Mouse (Mus musculus) kidney, embryonic 14.5 days (tissue): ENCODE data around the gene Gjc1. TPM values are rescaled to one million over a fixed set of nuclear protein-coding genes. Genes with fewer than 3 reads are reported as not detected.

Experiments
- ATAC-seq: fragments of 200-750 bp; cut with Nextera tagmentation; 2 replicates; pipeline ENCODE4 v1.8.0; 2017; ENCODE audit warnings: moderate number of reproducible peaks, mild to moderate bottlenecking, moderate TSS enrichment, moderate library complexity; ENCODE audit not compliant: low FRiP score, low TSS enrichment
- H3K27ac ChIP-seq: fragments of 300-500 bp; sonication (generic); 2 replicates; pipeline ENCODE4 v1.5.1; 2014; ENCODE audit warnings: low read depth, mild to moderate bottlenecking, low read length, moderate library complexity, mixed read lengths
- H3K27me3 ChIP-seq: fragments of 300-500 bp; sonication (generic); 2 replicates; pipeline ENCODE4 v1.6.1; 2014; ENCODE audit warnings: mild to moderate bottlenecking, low read length; ENCODE audit not compliant: control insufficient read depth, insufficient read depth
- H3K36me3 ChIP-seq: fragments of 300-500 bp; sonication (generic); 2 replicates; pipeline ENCODE4 v1.6.1; 2014; ENCODE audit warnings: low read length, mixed read lengths; ENCODE audit not compliant: control insufficient read depth, insufficient read depth
- H3K4me1 ChIP-seq: fragments of 300-500 bp; sonication (generic); 2 replicates; pipeline ENCODE4 v1.6.1; 2014; ENCODE audit warnings: low read length, mixed read lengths; ENCODE audit not compliant: control insufficient read depth, insufficient read depth
- H3K4me2 ChIP-seq: fragments of 300-500 bp; sonication (generic); replicated peaks from 2 replicates; pipeline ENCODE4 v1.6.1; 2014; ENCODE audit warnings: low read depth, mild to moderate bottlenecking, low read length
- H3K4me3 ChIP-seq: fragments of 300-500 bp; sonication (generic); 2 replicates; pipeline ENCODE4 v1.5.1; 2014; ENCODE audit warnings: mild to moderate bottlenecking, low read length
- H3K9ac ChIP-seq: fragments of 300-500 bp; sonication (generic); 2 replicates; pipeline ENCODE4 v1.6.1; 2014; ENCODE audit warnings: low read depth, mild to moderate bottlenecking, low read length, moderate library complexity
- H3K9me3 ChIP-seq: fragments of 300-500 bp; sonication (generic); 2 replicates; pipeline ENCODE4 v1.6.1; 2016; ENCODE audit warnings: low read length; ENCODE audit not compliant: control insufficient read depth
- WGBS: fragments of 180-500 bp; shearing (Covaris S2); extraction: QIAGEN DNeasy Blood & Tissue Kit; methylation state at CpG from one replicate; pipeline ENCODE4 v1.1.7; 2014; 5-methylcytosine and 5-hydroxymethylcytosine counted together
- polyA plus RNA-seq: library from polyadenylated mRNA; unstranded; fragments of >200 nt; fragmentation: Nextera tagmentation; extraction: Ambion mirVana; gene quantifications from 2 replicates; pipeline ENCODE4 v1.2.1, GENCODE M21; 2014

Gene Gjc1
- polyA plus RNA-seq, 1 experiment from 2014 or later, result 63.0 TPM

DNA sequence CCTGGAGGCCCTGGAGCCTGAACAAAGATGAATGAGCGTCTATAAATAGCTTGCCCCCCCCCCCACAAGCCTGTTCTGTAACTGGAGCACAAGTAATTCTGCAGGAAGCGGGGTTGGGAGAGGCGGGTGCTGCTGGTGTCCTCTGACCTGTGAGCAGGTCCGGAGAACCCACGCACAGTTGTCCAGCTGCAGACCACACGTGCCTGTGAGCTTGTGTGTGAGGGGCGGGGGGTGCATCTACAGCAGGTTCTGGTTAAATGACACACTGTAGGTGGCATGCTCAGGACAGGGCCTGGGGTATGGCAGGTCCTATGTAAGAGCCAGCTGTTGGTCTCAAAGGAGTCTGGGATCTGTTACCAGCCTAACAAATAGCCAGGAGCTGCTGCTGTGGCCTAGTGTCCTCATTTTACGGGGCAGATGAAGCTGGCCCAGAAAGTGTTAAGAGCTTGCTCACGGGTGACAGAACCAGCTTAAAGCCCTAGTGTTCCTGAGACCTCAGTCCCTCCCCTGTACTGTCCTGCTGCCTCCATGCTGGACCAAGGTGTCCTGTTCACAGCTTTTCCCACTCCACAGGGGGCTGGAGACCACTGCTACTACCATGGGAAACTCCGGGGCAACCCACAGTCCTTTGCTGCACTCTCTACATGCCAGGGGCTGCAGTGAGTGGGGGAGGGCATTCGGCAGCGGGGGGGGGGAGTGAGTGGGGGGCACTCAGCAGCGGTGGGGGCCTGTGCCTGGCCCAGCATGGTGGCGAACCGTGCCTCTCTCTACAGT, 48.7 kb downstream of the Gjc1 start:
- Histone ChIP-seq H3K4me2 (no peak overlapping the region), H3K9ac (0 out of 2 replicates have a peak overlapping the region, but pooled peaks have one; percentile 7), H3K9me3 (no peaks in the 10 kb centered on the region), H3K36me3 (no peaks in the 10 kb centered on the region), H3K4me3 (no peak overlapping the region), H3K27ac (peak overlapping the region; percentile 47; the same call in 1 of the 2 replicates), H3K27me3 (no peaks in the 10 kb centered on the region; the same call in 1 of the 2 replicates), H3K4me1 (peaks cover 31% of the 10 kb centered on the region)
- WGBS, result 31% methylated on average over 15 of the region's 15 CpGs
- no peak; the same call in 1 of the 2 replicates for ATAC-seq

DNA sequence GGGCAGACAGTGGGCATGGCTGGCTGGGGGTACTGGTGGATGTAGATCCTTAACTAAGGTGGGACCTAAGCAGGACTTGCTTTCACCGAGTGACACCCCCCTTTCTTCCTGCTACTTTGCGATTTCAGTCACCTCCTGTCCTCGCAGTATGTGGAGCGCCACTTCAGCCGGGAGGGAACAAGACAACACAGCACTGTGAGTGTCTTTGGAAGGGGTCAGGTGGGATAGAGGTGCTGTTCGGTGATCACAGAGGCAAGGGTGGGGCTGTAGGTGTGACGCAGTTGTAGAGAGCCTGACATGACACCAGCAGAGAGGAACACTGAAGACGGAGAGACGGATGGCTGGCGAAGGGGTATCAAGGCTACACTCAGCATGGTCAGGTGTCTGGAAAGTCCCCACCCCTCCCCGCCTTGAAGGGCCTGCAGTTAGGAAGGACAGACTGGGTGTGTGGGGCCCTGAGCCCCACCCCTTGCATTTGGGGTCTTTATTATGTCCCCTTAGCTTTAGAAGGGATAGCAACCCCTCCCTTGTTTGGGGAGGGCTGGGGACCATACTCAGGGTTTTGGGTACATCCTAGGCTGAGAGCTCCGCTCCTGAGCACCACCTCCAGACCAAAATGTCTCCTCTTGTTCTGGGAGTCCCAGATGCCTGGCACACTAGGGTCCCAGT, 49.4 kb downstream of the Gjc1 start:
- ATAC-seq, result no peak
- Histone ChIP-seq H3K27me3 (no peaks in the 10 kb centered on the region; the same call in 1 of the 2 replicates), H3K9ac (no peak overlapping the region), H3K4me3 (no peak overlapping the region), H3K4me2 (no peak overlapping the region), H3K27ac (no peak overlapping the region), H3K36me3 (no peaks in the 10 kb centered on the region), H3K4me1 (peaks cover 24% of the 10 kb centered on the region), H3K9me3 (no peaks in the 10 kb centered on the region)
- 78% methylated on average over 12 of the region's 12 CpGs for WGBS

DNA sequence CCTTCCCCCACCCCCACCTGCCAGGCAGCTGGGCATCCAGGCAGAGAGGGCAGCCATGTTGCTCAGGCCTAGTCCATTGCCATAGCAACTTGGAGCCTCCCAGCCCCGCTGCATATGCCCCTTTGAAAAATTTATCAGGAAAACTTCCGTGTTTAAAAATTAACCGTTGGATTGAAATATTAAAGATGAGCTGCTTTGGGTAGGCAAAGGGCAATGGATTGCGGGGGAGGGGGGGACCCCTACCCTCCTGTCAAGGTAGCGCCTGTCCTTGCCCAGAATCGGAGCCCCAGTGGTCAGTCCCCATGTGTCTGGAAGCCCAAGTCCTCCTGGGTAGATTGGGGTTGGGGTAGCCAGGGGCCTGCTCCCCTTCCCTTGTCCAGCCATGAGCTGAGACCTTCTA, 50.4 kb downstream of the Gjc1 start:
- H3K9ac ChIP-seq, result no peak overlapping the region
- H3K9me3 ChIP-seq, result no peaks in the 10 kb centered on the region
- H3K4me2 ChIP-seq, result no peak overlapping the region
- peaks cover 21% of the 10 kb centered on the region for H3K4me1 ChIP-seq
- H3K27me3 ChIP-seq, result no peaks in the 10 kb centered on the region; the same call in 1 of the 2 replicates
- 80% methylated on average over 6 of the region's 6 CpGs for WGBS
- no peak overlapping the region for H3K4me3 ChIP-seq
- no peak overlapping the region for H3K27ac ChIP-seq
- H3K36me3 ChIP-seq, result no peaks in the 10 kb centered on the region
- no peak for ATAC-seq

DNA sequence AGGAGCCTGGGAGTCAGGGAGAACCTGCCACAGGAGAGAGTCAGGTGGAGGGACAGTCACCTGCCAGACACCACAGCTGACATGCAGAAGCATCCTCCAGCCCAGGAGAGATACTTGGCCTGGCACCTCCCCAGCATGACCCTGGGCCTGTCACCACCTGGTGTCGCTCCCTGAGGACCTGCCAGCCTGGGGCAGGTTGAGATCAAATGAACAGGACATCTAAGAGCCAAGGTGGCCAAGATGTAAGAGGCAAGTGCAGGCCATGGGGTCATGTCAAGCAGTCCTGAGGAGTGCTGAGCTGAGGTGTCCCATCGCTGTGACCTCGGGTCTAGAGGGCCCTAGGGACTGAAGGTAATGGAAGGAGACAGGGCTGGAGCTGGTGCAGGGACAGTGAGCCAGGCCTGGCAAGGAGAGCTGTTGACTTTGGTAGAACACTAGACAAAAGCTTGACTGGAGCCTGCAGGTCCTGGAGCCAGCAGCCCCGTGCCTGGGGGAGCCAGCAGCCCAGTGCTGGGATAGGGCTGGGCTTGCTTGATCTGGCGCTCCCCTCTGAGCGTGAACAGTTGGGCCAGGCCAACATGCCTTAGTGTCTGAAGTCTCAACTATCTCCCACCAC, 52.3 kb downstream of the Gjc1 start:
- Histone ChIP-seq H3K4me1 (peaks cover 28% of the 10 kb centered on the region), H3K36me3 (no peaks in the 10 kb centered on the region), H3K9me3 (no peaks in the 10 kb centered on the region), H3K27me3 (peaks cover 6% of the 10 kb centered on the region; the same call in 1 of the 2 replicates), H3K4me2 (no peak overlapping the region), H3K9ac (no peak overlapping the region), H3K27ac (no peak overlapping the region), H3K4me3 (no peak overlapping the region)
- 68% methylated on average over 6 of the region's 6 CpGs for WGBS
- ATAC-seq, result no peak

DNA sequence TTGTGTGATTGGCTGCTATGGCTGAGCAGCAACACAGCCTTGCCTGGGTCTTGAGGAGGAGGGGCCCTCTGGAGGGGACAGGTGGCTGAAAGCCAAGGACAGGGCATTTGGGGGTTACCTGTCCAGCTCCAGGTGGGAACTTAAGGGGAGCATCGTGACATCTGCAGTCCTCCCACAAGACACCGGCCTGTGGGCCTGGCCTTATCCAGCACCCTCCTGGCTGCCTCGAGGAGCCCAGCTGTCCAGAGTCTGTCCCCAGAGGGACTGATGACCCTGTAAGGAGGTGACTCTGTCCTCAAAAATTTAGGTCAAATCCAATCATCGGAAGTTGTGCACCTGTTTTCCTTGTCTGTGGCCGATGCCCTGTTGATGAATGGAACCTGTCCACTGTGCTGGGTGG, 54.1 kb downstream of the Gjc1 start:
- no peaks in the 10 kb centered on the region for H3K9me3 ChIP-seq
- H3K27ac ChIP-seq, result no peak overlapping the region
- peaks cover 19% of the 10 kb centered on the region for H3K4me1 ChIP-seq
- no peak overlapping the region for H3K9ac ChIP-seq
- 80% methylated on average over 5 of the region's 5 CpGs for WGBS
- no peak for ATAC-seq
- no peaks in the 10 kb centered on the region for H3K36me3 ChIP-seq
- no peak overlapping the region for H3K4me2 ChIP-seq
- H3K4me3 ChIP-seq, result no peak overlapping the region
- H3K27me3 ChIP-seq, result peaks cover 7% of the 10 kb centered on the region; the same call in 1 of the 2 replicates

DNA sequence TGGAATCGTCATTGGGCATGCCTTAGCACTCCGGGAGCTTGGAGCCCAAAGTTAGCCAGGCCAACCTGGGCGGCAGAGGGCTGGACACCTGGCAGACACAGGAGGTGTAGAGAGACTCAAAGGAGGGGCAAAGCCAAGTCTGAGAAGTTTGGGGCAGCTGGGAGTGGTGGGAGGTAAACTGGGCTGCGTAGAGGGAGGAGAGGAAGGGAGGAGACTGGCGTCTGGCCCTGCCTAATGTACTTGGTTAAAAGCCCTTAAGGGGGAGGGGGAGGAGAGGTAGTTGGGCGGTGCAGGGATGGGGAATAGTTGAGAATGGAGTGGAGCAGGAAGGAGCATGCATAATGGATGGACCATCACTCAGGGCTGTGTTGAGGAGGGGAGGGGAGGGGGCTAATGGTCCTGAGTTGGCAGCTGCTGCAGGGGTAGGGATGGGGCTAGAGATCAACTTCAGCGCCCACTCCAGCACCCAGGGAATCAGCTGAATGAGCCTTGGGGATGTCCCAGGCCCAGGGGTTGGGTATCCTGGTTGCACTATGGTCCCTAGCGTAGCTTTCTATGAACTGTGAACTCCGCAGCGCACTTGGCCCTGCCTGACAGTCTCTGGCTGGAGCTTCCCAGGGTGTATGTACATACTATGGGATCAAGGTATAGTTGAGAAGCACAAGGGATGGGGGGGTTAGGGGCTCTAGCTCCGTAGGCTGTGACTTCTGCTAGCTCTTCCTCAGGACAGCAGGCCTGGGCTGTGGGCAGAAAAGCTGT, 56.3 kb downstream of the Gjc1 start:
- no peak overlapping the region for H3K4me2 ChIP-seq
- no peak overlapping the region for H3K4me3 ChIP-seq
- no peak overlapping the region for H3K27ac ChIP-seq
- peaks cover 13% of the 10 kb centered on the region for H3K4me1 ChIP-seq
- no peak overlapping the region for H3K9ac ChIP-seq
- no peaks in the 10 kb centered on the region for H3K9me3 ChIP-seq
- no peak for ATAC-seq
- 55% methylated on average over 11 of the region's 11 CpGs for WGBS
- H3K36me3 ChIP-seq, result no peaks in the 10 kb centered on the region
- H3K27me3 ChIP-seq, result peaks cover 15% of the 10 kb centered on the region

DNA sequence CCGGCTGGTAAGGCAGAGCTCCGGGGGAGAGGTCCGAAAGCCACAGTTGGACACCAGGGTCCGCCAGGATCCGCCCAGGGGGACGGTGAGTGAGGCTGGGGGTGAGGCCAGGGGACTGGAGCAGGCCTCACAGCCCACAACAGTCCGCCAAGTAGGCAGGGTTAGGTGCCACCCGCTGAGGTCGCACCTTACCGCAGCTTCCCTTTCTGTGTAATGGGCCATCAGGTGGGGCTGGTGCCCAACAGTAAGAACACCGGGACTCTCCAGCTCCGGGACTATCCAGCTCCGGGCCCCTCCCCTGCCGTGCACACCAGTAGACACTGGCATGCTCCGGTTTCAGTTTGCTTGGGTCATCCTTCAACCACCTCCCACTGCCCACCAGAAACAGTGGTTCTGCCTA, 57.3 kb downstream of the Gjc1 start:
- ATAC-seq, result peak; percentile 24
- WGBS, result 9% methylated on average over 15 of the region's 15 CpGs
- H3K4me1 ChIP-seq, result peaks cover 13% of the 10 kb centered on the region
- no peaks in the 10 kb centered on the region for H3K9me3 ChIP-seq
- H3K27me3 ChIP-seq, result peaks cover 15% of the 10 kb centered on the region
- H3K36me3 ChIP-seq, result no peaks in the 10 kb centered on the region
- peak overlapping the region; percentile 65; the same call in 1 of the 2 replicates for H3K9ac ChIP-seq
- H3K27ac ChIP-seq, result no peak overlapping the region
- H3K4me2 ChIP-seq, result peak overlapping the region; percentile 99
- H3K4me3 ChIP-seq, result peak overlapping the region; percentile 60

DNA sequence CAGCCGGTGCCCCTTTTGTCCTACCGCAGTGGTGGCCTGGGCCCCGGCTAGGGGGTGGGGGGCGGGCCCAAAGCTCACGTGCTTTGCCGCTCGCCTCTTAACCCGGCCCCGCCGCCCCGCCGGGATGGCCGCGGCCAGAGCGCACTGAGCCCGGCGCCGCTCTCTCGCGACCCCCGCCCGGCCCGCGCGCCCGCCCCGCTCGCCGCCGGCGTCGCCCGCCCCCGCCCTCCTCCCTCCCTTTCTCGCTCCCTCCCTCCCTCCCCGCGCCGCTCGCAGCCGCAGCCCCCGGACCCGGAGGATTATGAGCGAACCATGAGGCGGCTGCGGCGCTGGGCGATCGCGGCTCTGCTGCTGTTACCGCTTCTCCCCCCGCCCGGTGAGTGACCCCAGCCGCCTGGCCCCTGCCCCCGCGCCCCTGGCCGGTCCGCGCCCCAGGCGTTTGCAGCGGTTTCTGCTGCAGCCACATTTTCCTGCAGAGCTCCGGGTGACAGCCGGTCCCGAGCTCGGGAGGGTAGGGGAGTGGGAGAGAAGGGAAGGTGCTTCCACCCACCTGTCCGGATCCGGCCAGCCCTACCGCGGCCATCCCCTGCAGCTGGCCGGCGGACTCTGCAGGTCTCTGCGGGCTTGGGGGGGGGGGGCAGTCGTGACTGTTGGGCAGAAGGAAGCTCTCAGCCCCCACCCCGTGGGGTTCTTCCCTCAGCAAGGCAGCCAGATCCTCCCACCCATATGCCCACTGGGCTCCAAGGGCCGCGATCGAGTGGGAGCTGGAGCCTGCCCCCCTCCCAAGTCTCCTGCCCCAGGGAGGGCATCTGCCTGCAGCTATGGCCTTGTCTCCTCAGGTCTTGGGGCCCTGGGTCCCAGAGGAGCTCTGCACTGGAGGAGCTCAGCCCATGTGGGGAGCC, 57.9 kb downstream of the Gjc1 start, which contains the start of gene Adam11:
Adam11 (plus strand) TSS at position 131 of the 902 bp plus-strand sequence.
- under 1% methylated on average over 54 of the region's 76 CpGs for WGBS
- no peak within 1 kb of the TSS for H3K27ac ChIP-seq
- H3K9ac ChIP-seq, result peak within 1 kb of the TSS; percentile 65
- peak; percentile 41 for ATAC-seq
- H3K4me1 ChIP-seq, result peaks cover 13% of the 10 kb centered on the region
- H3K27me3 ChIP-seq, result peaks cover 15% of the 10 kb centered on the region
- no peaks in the 10 kb centered on the region for H3K36me3 ChIP-seq
- peak within 1 kb of the TSS; percentile 60 for H3K4me3 ChIP-seq
- H3K4me2 ChIP-seq, result peak within 1 kb of the TSS; percentile 99
- H3K9me3 ChIP-seq, result no peaks in the 10 kb centered on the region
